Mouse (Mus musculus) monocyte, adult 2 months (primary cell): ENCODE measurements around the gene Car10.
"Not testable (repeated sequence)": the region's sequence is repeated elsewhere in the genome, so short reads cannot be mapped to it uniquely, and the experiment has no call there.

Source experiments
- DNase-seq, 2 experiments: peaks; one replicate each; pipeline ENCODE4 v3.0.0; 2022; ENCODE audit warnings: low spot score in 2 of 2, low read depth in 1 of 2

Gene Car10

GRCm38 (mm10) chr11:93391159-93391558 lies 293.3 kb downstream of the Car10 start:
- no peak for DNase-seq

DNA sequence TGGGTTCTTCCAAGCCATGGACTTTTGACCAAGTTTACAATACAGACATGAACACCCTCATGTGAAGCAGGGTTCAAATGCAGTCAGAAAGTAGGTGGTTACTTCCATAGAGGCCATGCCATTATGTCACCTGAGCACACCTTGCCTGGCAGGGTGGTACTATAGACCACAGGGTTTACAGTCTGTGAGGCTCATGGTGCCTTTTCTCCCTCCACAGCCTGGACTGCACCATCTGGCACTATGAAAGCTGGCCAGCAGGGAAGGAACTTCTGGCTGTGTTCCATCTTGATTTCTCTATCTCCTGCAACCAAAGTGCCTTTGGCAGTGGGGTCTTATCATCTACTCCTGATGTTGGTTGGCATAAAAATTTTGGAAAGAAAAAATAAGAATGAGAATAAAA lies 295.5 kb downstream of the Car10 start:
- not testable (repeated sequence) for DNase-seq

GRCm38 (mm10) chr11:93396356-93396755 lies 298.5 kb downstream of the Car10 start:
- DNase-seq, result no peak

GRCm38 (mm10) chr11:93401167-93401566 lies 303.3 kb downstream of the Car10 start:
- DNase-seq, result not testable (repeated sequence)

DNA sequence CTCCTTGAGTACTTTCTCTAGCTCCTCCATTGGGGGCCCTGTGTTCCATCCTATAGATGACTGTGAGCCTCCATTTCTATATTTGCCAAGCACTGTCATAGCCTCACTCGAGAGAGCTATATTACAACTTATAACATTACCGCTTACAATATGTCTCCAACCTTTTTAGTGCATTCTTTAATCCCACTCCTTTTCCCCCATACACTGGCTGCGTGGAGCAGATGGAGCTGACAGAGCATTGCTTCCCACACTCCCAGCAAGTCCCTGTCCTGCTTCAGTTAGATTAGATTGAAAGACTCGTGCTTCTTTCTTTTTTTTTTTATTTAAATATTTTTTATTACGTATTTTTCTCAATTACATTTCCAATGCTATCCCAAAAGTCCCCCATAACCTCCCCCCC lies 310.2 kb downstream of the Car10 start:
- no peak for DNase-seq

DNA sequence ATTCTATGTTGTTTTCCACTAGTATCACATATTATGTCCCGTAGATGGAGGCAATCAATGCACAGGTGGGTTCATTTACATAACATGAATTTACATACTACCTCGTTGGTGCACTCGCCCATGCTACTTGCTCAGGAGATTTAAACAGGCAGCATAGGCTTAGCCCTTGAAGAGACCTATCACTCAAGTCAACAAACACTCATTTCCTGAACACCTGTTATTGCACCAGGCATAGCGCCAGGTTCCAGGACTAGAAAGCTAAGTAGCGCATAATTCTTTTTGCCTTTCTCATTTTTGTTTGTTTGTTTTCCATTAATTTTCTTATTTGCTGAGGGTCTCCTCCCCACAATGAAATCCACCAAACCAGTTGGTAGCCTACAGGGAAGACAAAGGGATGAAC lies 333.7 kb downstream of the Car10 start:
- DNase-seq, result no peak

DNA sequence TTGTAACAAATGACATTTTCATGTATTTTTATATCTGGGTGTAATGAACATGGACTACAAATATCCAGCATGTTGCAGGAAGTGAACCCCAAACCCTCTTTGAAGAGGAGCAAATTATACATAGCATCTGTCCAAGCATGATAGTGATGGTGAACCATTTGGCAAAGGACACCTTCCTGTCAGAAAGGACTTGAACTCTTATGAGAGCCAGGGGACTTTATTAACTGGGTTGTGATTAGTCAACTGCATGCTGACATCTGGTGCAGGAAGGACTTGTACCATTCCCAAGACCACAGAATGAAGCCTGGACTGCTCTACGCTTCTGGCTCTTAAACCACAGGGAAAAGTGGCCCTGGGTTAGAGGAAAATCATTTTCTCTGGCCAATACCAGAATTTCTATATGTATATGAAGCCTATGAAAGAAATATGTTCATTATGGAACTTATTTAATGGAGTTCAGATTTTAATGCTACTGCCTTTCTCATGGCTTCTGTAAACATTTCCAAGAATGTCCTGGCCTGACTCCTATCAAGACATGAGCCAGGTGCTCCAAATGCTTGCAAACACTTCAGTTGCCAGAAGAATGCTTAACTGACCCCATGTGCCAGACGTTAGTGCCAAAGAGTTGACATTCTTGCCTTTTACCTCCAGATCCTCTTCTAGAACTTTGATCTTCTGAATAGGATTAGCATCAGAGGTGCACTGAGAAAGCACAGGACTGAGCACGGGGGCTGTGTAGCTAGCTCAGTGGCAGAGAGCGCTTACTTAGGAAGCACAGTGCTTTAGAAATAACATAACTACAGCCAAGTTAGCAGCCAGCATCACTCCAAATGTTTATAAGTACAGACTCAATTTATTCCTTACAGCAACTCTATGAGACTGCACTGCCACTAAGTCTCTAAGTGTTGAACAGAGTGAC lies 337.4 kb downstream of the Car10 start:
- no peak for DNase-seq

DNA sequence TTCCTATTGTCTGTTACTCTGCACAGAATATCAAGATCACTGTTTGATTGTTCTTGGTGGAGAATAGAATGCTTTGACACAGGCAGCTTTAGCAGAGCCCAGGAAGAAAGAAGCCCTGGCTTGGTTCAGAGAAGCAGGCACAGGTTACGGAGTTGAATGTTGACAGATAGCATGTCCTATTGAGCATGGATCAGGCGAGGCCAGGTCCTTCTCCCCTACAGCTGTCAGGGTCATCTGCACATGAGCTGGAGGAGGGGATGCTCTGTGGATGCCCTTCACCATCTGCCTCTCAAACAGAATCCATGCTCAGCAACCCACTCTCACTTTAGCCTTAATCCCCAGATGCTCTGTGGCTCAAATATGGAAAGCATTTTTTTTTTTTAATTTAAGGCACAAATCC lies 339.1 kb downstream of the Car10 start:
- DNase-seq, result no peak

GRCm38 (mm10) chr11:93440466-93440865 lies 342.6 kb downstream of the Car10 start:
- no peak for DNase-seq

- DNase-seq, result no peak
These were observed 345.9 kb downstream of the Car10 start for GRCm38 (mm10) chr11:93443777-93444176.

- no peak for DNase-seq
These were observed 346.9 kb downstream of the Car10 start for GRCm38 (mm10) chr11:93444741-93445140.

GRCm38 (mm10) chr11:93447566-93447965 lies 349.7 kb downstream of the Car10 start:
- no peak for DNase-seq

- no peak for DNase-seq
These were observed 350.7 kb downstream of the Car10 start for GRCm38 (mm10) chr11:93448290-93449256.

- no peak for DNase-seq
These were observed 352.7 kb downstream of the Car10 start for GRCm38 (mm10) chr11:93450535-93450934.

- no peak for DNase-seq
These were observed 368.4 kb downstream of the Car10 start for GRCm38 (mm10) chr11:93466221-93466620.

GRCm38 (mm10) chr11:93467711-93468110 lies 369.9 kb downstream of the Car10 start:
- no peak for DNase-seq

- no peak for DNase-seq
These were observed 372.9 kb downstream of the Car10 start for GRCm38 (mm10) chr11:93470771-93471170.

GRCm38 (mm10) chr11:93471573-93472179 lies 373.8 kb downstream of the Car10 start:
- DNase-seq, result no peak

DNA sequence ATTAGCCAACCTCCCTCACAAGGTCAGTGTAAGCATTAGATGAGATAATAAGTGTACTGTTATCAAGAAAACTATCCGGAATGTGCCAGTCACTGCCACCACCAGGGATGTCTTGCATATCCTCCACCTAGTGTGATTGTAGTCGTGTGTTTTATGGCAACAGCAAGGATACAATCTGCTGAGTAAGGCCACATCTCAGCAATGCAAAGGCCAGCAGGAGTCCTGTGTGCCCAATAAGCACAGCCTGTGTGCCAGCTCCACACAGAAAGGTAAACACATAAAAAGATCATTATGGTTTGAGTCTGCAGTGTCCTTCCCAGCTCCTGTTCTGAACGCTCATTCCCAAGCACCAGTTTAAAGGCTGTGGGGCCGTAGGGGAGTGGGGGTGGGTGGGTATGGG lies 386.8 kb downstream of the Car10 start:
- DNase-seq, result no peak

DNA sequence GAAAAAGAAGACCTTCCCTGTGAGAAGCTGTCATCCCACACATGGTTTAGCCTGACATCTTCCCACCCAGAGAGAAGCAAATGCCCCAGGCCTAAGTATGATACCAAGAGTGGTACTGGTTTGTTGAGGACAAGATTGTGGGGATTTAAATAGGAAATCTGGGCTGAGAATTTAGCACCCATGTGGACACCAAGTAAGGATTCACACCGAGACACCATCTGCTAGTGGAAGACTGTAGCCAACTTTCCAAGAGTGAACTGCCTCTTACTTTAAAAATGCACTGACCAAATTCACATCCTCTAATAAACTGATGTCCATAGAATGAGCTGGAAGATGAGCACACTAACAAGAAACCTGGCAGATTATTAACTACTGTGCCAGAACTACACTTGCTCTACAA lies 389.2 kb downstream of the Car10 start:
- DNase-seq, result no peak

DNA sequence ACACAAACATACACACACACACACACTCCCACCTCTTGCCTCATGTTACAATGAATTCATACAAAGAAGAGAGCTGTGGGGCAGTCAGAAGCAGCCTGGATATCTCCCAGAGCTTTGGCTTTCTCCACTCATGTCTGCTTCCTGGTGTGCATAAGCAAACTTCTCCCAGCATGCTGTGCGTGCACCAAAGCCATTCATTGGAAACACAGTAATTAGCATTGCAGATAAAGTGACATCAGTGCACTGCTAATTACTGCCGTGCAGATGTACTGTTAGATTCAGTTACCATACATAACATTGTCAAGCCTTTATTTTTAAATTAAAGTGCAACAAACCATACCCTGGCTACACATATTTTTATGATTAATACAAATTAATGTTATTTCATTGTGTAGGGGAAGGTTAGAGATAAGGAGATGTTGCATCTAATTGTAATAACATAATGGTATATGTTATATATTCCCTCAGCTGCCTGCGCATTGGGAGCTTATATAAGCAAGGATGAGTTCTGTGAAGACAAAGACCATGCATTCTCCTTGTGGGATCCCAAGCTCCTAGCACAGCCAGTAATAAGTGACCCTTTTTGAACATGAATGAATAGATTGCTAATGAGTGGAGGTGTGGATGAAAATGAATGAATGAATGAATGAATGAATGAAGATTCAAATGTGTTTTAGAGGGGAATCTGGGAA lies 390.2 kb downstream of the Car10 start:
- no peak for DNase-seq
